Mouse (Mus musculus) embryonic facial prominence, embryonic 15.5 days (tissue): Measurements from ENCODE around the gene Lce1k. TPM values are rescaled to one million over a fixed set of nuclear protein-coding genes. Genes with fewer than 3 reads are reported as not detected.
"Not testable (repeated sequence)": the region's sequence is repeated elsewhere in the genome, so short reads cannot be mapped to it uniquely, and the experiment has no call there.

ENCODE experiments used
- ATAC-seq: fragments of 200-750 bp; cut with Nextera tagmentation; 2 replicates; pipeline ENCODE4 v1.8.0; 2017; ENCODE audit warnings: low read depth, moderate TSS enrichment; ENCODE audit not compliant: insufficient number of reproducible peaks, low FRiP score, low TSS enrichment
- H3K27ac ChIP-seq: fragments of 300-500 bp; sonication (generic); replicated peaks from 2 replicates; pipeline ENCODE4 v1.5.1; 2015; ENCODE audit warnings: mild to moderate bottlenecking, inconsistent platforms
- H3K27me3 ChIP-seq: fragments of 300-500 bp; sonication (generic); 2 replicates; pipeline ENCODE4 v1.6.1; 2015; ENCODE audit warnings: inconsistent platforms
- H3K36me3 ChIP-seq: fragments of 300-500 bp; sonication (generic); 2 replicates; pipeline ENCODE4 v1.6.1; 2015; ENCODE audit warnings: mild to moderate bottlenecking, inconsistent platforms
- H3K4me1 ChIP-seq: fragments of 300-500 bp; sonication (generic); 2 replicates; pipeline ENCODE4 v1.6.1; 2015; ENCODE audit warnings: inconsistent platforms
- H3K4me2 ChIP-seq: fragments of 300-500 bp; sonication (generic); replicated peaks from 2 replicates; pipeline ENCODE4 v1.6.1; 2015; ENCODE audit warnings: mild to moderate bottlenecking, inconsistent platforms
- H3K4me3 ChIP-seq: fragments of 300-500 bp; sonication (generic); replicated peaks from 2 replicates; pipeline ENCODE4 v1.5.1; 2015; ENCODE audit warnings: mild to moderate bottlenecking, inconsistent platforms
- H3K9ac ChIP-seq: fragments of 300-500 bp; sonication (generic); 2 replicates; pipeline ENCODE4 v1.6.1; 2015; ENCODE audit warnings: inconsistent platforms
- H3K9me3 ChIP-seq: fragments of 300-500 bp; sonication (generic); replicated peaks from 2 replicates; pipeline ENCODE4 v1.6.1; 2016; ENCODE audit warnings: inconsistent platforms
- WGBS: fragments of 180-500 bp; shearing (Covaris S2); methylation state at CpG from one replicate; pipeline ENCODE4 v1.1.7; 2015; 5-methylcytosine and 5-hydroxymethylcytosine counted together
- polyA plus RNA-seq: library from polyadenylated mRNA; unstranded; fragments of >200 nt; fragmentation: Nextera tagmentation; extraction: Ambion mirVana; gene quantifications from 2 replicates; pipeline ENCODE4 v1.2.1, GENCODE M21; 2015

The Lce1k gene
- 0.28 and 2.4 TPM in 2 replicates for polyA plus RNA-seq

- Histone ChIP-seq H3K4me2 (no peak within 1 kb of the TSS), H3K4me3 (no peak within 1 kb of the TSS)
Observed at GRCm38 (mm10) chr3:92807791-92808190, at the start of gene Lce1k. TSS of gene Lce1k (minus strand) at chr3:92807891.

DNA sequence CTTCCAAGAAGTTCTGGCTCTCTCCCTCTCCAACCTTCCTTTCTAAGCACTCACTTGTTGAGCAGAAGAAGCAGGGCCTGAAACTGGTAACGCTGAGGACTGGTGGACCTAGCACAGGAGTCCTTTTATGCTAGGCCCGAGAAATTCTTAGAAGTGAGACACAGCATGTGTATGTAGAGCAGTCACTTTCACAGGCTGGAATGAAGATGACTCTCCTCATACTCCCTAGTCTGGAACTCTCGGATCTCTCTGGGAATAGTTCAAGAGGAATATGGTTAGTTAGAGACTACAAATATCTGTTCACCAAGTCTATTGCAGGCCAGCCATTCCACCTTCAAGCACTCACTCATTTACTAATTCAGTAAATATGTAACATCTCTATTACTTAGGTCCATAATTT is 43.5 kb upstream of the Lce1k start, which contains the start of gene Lce1l:
TSS of gene Lce1l (minus strand) at position 101 of the 400 bp plus-strand sequence.
- Histone ChIP-seq H3K36me3 (no peaks in the 10 kb centered on the region), H3K27me3 (no peaks in the 10 kb centered on the region), H3K4me1 (no peaks in the 10 kb centered on the region), H3K4me2 (no peak within 1 kb of the TSS), H3K27ac (no peak within 1 kb of the TSS), H3K9me3 (no peaks in the 10 kb centered on the region), H3K9ac (no peak within 1 kb of the TSS), H3K4me3 (no peak within 1 kb of the TSS)
- WGBS: 82% methylated on average over 3 of the region's 3 CpGs
- no peak for ATAC-seq

More at GRCm38 (mm10) chr3:92807791-92808190, at the start of gene Lce1k:
- Histone ChIP-seq H3K4me1 (no peaks in the 10 kb centered on the region), H3K27me3 (no peaks in the 10 kb centered on the region), H3K36me3 (no peaks in the 10 kb centered on the region), H3K9me3 (no peaks in the 10 kb centered on the region), H3K27ac (no peak within 1 kb of the TSS), H3K9ac (no peak within 1 kb of the TSS)
- ATAC-seq: no peak

GRCm38 (mm10) chr3:92827108-92827507 is 19.4 kb upstream of the Lce1k start, which contains the start of gene Kprp:
TSS of gene Kprp (minus strand) at chr3:92827247.
- no peaks in the 10 kb centered on the region for H3K9me3 ChIP-seq
- ATAC-seq: no peak
- WGBS: 13% methylated on average over 1 of the region's 1 CpGs
- H3K27me3 ChIP-seq: no peaks in the 10 kb centered on the region
- no peak within 1 kb of the TSS for H3K27ac ChIP-seq
- H3K9ac ChIP-seq: no peak within 1 kb of the TSS
- H3K4me3 ChIP-seq: no peak within 1 kb of the TSS
- H3K4me1 ChIP-seq: no peaks in the 10 kb centered on the region
- H3K36me3 ChIP-seq: no peaks in the 10 kb centered on the region
- H3K4me2 ChIP-seq: no peak within 1 kb of the TSS

DNA sequence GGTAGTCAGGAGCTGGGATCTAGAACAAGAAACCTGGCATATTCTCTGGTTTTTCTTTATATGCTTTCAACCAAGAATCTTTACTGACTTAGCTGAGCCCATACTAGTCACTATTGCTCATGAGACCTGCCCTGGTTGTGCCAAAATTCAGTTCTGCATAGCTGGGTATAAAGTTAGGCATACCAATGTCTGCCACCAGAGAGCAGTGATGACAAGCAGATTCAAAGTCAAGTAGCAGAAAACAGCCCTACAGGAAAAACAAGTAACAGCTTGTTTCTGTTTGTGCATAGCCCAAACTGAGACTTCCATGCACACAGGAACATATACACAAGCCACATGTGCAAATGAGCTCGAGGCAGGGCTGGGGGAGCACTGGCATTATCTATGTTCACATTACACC is 18.1 kb upstream of the Lce1k start:
- Histone ChIP-seq H3K27me3 (no peaks in the 10 kb centered on the region), H3K9me3 (no peaks in the 10 kb centered on the region), H3K27ac (no peak overlapping the region), H3K36me3 (no peaks in the 10 kb centered on the region), H3K4me1 (no peaks in the 10 kb centered on the region), H3K4me2 (no peak overlapping the region), H3K9ac (no peak overlapping the region), H3K4me3 (no peak overlapping the region)
- WGBS: 14% methylated on average over 1 of the region's 1 CpGs
- ATAC-seq: no peak

DNA sequence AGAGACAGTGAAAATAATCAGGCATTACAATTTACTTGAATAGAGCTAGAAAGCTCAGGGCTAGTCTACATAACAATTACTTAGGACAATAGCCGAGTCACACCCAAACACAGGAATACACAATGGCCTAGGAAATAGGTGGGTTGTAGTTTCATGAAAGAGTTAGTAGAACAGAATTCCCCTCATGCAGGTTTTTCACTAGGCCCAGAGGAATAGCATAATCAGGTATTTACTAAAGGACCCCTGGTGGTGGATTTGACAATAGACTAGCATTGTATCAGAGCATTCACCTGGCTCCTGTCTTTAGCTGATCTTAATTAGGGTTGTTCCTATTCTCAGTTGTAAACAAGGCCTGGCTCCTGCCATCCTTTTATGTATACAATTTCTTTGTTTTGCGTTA is 8.3 kb upstream of the Lce1k start:
- H3K9me3 ChIP-seq, H3K9ac ChIP-seq, H3K27ac ChIP-seq, ATAC-seq, H3K36me3 ChIP-seq, H3K4me1 ChIP-seq, H3K27me3 ChIP-seq, H3K4me3 ChIP-seq, H3K4me2 ChIP-seq: not testable (repeated sequence)
- WGBS: 82% methylated on average over 2 of the region's 2 CpGs

- ATAC-seq: no peak
- H3K4me3 ChIP-seq: no peak overlapping the region
- no peak overlapping the region for H3K9ac ChIP-seq
- H3K27ac ChIP-seq: no peak overlapping the region
- no peaks in the 10 kb centered on the region for H3K36me3 ChIP-seq
- H3K4me1 ChIP-seq: no peaks in the 10 kb centered on the region
- H3K4me2 ChIP-seq: no peak overlapping the region
- no peaks in the 10 kb centered on the region for H3K27me3 ChIP-seq
- WGBS: 89% methylated on average over 3 of the region's 3 CpGs
- no peaks in the 10 kb centered on the region for H3K9me3 ChIP-seq
Observed at GRCm38 (mm10) chr3:92815581-92815980, 7.9 kb upstream of the Lce1k start.

GRCm38 (mm10) chr3:92790414-92790813 is 17.3 kb downstream of the Lce1k start, which contains the start of gene Lce1j:
TSS of gene Lce1j (minus strand) at chr3:92790514.
- H3K27ac ChIP-seq: no peak within 1 kb of the TSS

DNA sequence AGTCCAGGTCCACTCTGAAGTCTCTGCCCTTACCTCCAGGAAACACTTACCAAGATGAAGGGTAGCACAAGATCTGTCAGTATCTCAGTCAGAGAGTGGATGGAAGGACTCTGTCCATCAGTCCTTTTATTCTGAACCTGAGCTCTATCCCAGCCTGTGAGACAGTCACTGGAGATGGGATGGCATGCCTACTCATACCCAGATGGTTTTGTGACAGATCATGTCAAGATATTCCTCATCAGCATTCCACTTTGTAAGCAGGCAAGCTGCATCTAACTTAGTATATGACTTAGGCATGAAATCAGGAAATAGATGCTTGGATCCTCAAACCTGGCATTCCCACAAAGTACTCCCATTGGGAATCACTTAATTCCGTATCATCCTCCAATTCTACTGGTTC is 28.9 kb downstream of the Lce1k start, which contains the start of gene Lce1i:
TSS of gene Lce1i (minus strand) at position 101 of the 400 bp plus-strand sequence.
- no peak within 1 kb of the TSS for H3K4me3 ChIP-seq

More at GRCm38 (mm10) chr3:92790414-92790813, 17.3 kb downstream of the Lce1k start, which contains the start of gene Lce1j:
- no peaks in the 10 kb centered on the region for H3K36me3 ChIP-seq
- H3K9ac ChIP-seq: no peak within 1 kb of the TSS
- no peaks in the 10 kb centered on the region for H3K4me1 ChIP-seq
- H3K4me2 ChIP-seq: no peak within 1 kb of the TSS
- no peak for ATAC-seq
- no peaks in the 10 kb centered on the region for H3K9me3 ChIP-seq
- H3K4me3 ChIP-seq: no peak within 1 kb of the TSS
- no peaks in the 10 kb centered on the region for H3K27me3 ChIP-seq
- WGBS: 81% methylated on average over 1 of the region's 1 CpGs

GRCm38 (mm10) chr3:92771573-92771972 is 36.1 kb downstream of the Lce1k start:
- Histone ChIP-seq H3K27me3 (no peaks in the 10 kb centered on the region), H3K4me2 (no peak overlapping the region), H3K9ac (no peak overlapping the region), H3K27ac (no peak overlapping the region), H3K9me3 (no peaks in the 10 kb centered on the region), H3K4me3 (no peak overlapping the region), H3K36me3 (no peaks in the 10 kb centered on the region), H3K4me1 (no peaks in the 10 kb centered on the region)
- WGBS: 18% methylated on average over 3 of the region's 3 CpGs
- no peak for ATAC-seq

More for the DNA sequence above, 28.9 kb downstream of the Lce1k start, which contains the start of gene Lce1i:
- Histone ChIP-seq H3K27me3 (no peaks in the 10 kb centered on the region), H3K36me3 (no peaks in the 10 kb centered on the region), H3K9me3 (no peaks in the 10 kb centered on the region), H3K4me1 (no peaks in the 10 kb centered on the region), H3K27ac (no peak within 1 kb of the TSS), H3K9ac (no peak within 1 kb of the TSS), H3K4me2 (no peak within 1 kb of the TSS)
- no peak for ATAC-seq
- 65% methylated on average over 1 of the region's 1 CpGs for WGBS

DNA sequence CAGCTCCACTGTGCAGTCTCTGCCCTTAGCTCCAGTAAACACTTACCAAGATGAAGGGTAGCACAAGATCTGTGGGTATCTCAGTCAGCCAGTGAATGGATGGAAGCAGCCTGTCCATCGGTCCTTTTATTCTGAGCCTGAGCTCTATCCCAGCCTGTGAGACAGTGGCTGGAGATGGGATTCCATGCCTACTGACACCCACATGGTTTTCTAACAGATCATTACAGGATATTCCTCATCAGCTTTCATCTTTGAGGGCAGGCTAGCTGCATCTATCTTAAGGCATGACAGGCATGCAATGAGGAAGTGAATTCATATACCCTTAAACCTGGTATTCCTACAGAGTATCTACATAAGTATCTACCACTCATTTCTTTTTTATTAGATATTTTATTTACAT is 42.7 kb downstream of the Lce1k start, which contains the start of gene Lce1h:
TSS of gene Lce1h (minus strand) at position 101 of the 400 bp plus-strand sequence.
- Histone ChIP-seq H3K36me3 (no peaks in the 10 kb centered on the region), H3K27ac (no peak within 1 kb of the TSS), H3K4me1 (no peaks in the 10 kb centered on the region), H3K9me3 (no peaks in the 10 kb centered on the region), H3K9ac (no peak within 1 kb of the TSS), H3K4me3 (no peak within 1 kb of the TSS), H3K4me2 (no peak within 1 kb of the TSS), H3K27me3 (no peaks in the 10 kb centered on the region)
- ATAC-seq: no peak
- WGBS: 94% methylated on average over 1 of the region's 1 CpGs
